In the genomic region with DNA sequence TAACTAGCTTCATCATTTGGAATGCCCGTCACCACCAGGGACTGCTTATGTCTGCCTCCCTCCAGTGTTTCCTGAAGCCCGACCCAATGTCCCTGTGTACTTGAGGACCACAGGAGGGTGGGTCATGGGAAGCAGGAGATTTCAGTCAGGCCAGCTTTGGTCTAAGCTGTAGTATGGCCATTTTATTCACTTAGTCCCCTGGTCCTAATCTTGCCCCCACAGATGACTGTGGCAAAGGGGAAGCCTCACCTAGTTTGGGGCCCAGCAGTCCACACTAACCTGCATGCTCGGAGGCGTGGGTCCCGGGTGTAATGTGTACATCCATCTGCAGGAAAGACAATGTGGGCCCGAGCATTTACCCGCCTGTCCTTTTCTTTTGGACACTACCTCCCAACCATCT, we compare ENCODE assay signal across 8 mouse cellular contexts. TPM values are rescaled to one million over a fixed set of nuclear protein-coding genes. Genes with fewer than 3 reads are reported as not detected.
A peak's percentile ranks its signal among the peaks of the same experiment; 100 is the strongest.
DNase-seq lines count a peak whose midpoint lies in the region; ATAC-seq and TF ChIP-seq lines count a peak whose summit lies in the region.

No protein-coding gene starts in this region.

- peak overlapping the region; percentile 79 for H3K4me3 ChIP-seq in heart, embryonic 12.5 days
- peak overlapping the region; percentile 75; the same call in 1 of the 2 replicates for H3K4me3 ChIP-seq in ES-Bruce4 (ENCODE audit: low read depth, low read length)
- H3K4me3 ChIP-seq in hindbrain, embryonic 11.5 days (ENCODE audit: low read depth, low read length) = 0 out of 2 replicates have a peak overlapping the region, but pooled peaks have one; percentile 12
- H3K4me3 ChIP-seq in midbrain, embryonic 11.5 days (ENCODE audit: low read depth, low read length) = no peak overlapping the region

- ATAC-seq in heart, embryonic 12.5 days (ENCODE audit: insufficient number of reproducible peaks, low FRiP score) = no peak
- no peak for ATAC-seq in hindbrain, embryonic 11.5 days (ENCODE audit: low FRiP score)
- ATAC-seq in midbrain, embryonic 11.5 days (ENCODE audit: low FRiP score) = no peak

- H3K27ac ChIP-seq in heart, embryonic 12.5 days (ENCODE audit: poor library complexity, severe bottlenecking) = peak overlapping the region; percentile 82
- no peak overlapping the region for H3K27ac ChIP-seq in ES-Bruce4 (ENCODE audit: insufficient read depth, low read length)
- no peak overlapping the region for H3K27ac ChIP-seq in hindbrain, embryonic 11.5 days (ENCODE audit: low read depth, low read length)
- H3K27ac ChIP-seq in midbrain, embryonic 11.5 days (ENCODE audit: low read depth, low read length) = no peak overlapping the region

- TF ChIP-seq EP300 in ES-Bruce4 (IDR thresholded peaks at IDR 0.05; ENCODE audit: insufficient read depth, low read depth, low read length) = no peak

- TF ChIP-seq POLR2A in ES-Bruce4 (IDR thresholded peaks at IDR 0.05; ENCODE audit: insufficient read depth, low read length) = no peak

- intact Hi-C loops in heart, postnatal 36 days (cut with DNase I) = no loop called here

- peaks cover 18% of the 10 kb centered on the region for H3K4me1 ChIP-seq in heart, embryonic 12.5 days (replicated peaks)
- no peaks in the 10 kb centered on the region for H3K4me1 ChIP-seq in ES-Bruce4 (ENCODE audit: control insufficient read depth, insufficient read depth, low read length)
- H3K4me1 ChIP-seq in hindbrain, embryonic 11.5 days (replicated peaks; ENCODE audit: control insufficient read depth, insufficient read depth, low read length) = no peaks in the 10 kb centered on the region; the same call in 1 of the 2 replicates
- peaks cover 10% of the 10 kb centered on the region for H3K4me1 ChIP-seq in midbrain, embryonic 11.5 days (ENCODE audit: control insufficient read depth, insufficient read depth, low read length)

- peaks cover 31% of the 10 kb centered on the region for H3K36me3 ChIP-seq in heart, embryonic 12.5 days
- peaks cover 6% of the 10 kb centered on the region; the same call in 1 of the 2 replicates for H3K36me3 ChIP-seq in ES-Bruce4 (ENCODE audit: control insufficient read depth, insufficient read depth, low read length, poor library complexity, severe bottlenecking)
- no peaks in the 10 kb centered on the region for H3K36me3 ChIP-seq in hindbrain, embryonic 11.5 days (ENCODE audit: control insufficient read depth, insufficient read depth, low read length)
- H3K36me3 ChIP-seq in midbrain, embryonic 11.5 days (ENCODE audit: control insufficient read depth, insufficient read depth, low read length) = no peaks in the 10 kb centered on the region; the same call in 1 of the 2 replicates

- no peak for TF ChIP-seq CTCF in ES-Bruce4 (IDR thresholded peaks at IDR 0.05; ENCODE audit: low read depth, low read length)

- peak overlapping the region; percentile 89 for H3K9ac ChIP-seq in heart, embryonic 12.5 days
- H3K9ac ChIP-seq in ES-Bruce4 (ENCODE audit: low read depth, poor library complexity, severe bottlenecking) = peak overlapping the region; percentile 61; the same call in 1 of the 2 replicates
- H3K9ac ChIP-seq in hindbrain, embryonic 11.5 days (ENCODE audit: low read depth, low read length) = no peak overlapping the region
- no peak overlapping the region for H3K9ac ChIP-seq in midbrain, embryonic 11.5 days (ENCODE audit: low read length)

- H3K27me3 ChIP-seq in heart, embryonic 12.5 days (replicated peaks) = no peaks in the 10 kb centered on the region
- H3K27me3 ChIP-seq in ES-Bruce4 (ENCODE audit: control insufficient read depth, insufficient read depth, low read length, poor library complexity, severe bottlenecking) = no peaks in the 10 kb centered on the region
- no peaks in the 10 kb centered on the region for H3K27me3 ChIP-seq in hindbrain, embryonic 11.5 days (ENCODE audit: control insufficient read depth, insufficient read depth, low read length)
- H3K27me3 ChIP-seq in midbrain, embryonic 11.5 days (ENCODE audit: control insufficient read depth, insufficient read depth, low read length) = no peaks in the 10 kb centered on the region

- WGBS in heart, embryonic 12.5 days = 76% methylated on average over 7 of the region's 7 CpGs
- WGBS in hindbrain, embryonic 11.5 days = 87% methylated on average over 7 of the region's 7 CpGs
- WGBS in midbrain, embryonic 11.5 days = 85% methylated on average over 7 of the region's 7 CpGs

- no peaks in the 10 kb centered on the region for H3K9me3 ChIP-seq in heart, embryonic 12.5 days (replicated peaks)
- no peaks in the 10 kb centered on the region for H3K9me3 ChIP-seq in ES-Bruce4 (replicated peaks; ENCODE audit: control insufficient read depth, insufficient read depth, low read length, poor library complexity, severe bottlenecking)
- H3K9me3 ChIP-seq in hindbrain, embryonic 11.5 days (ENCODE audit: control insufficient read depth, low read length) = no peaks in the 10 kb centered on the region
- H3K9me3 ChIP-seq in midbrain, embryonic 11.5 days (ENCODE audit: control insufficient read depth, low read length) = no peaks in the 10 kb centered on the region

- H3K4me2 ChIP-seq in heart, embryonic 12.5 days = peak overlapping the region; percentile 90
- H3K4me2 ChIP-seq in hindbrain, embryonic 11.5 days (replicated peaks; ENCODE audit: low read depth, low read length) = peak overlapping the region; percentile 77; the same call in 1 of the 2 replicates
- H3K4me2 ChIP-seq in midbrain, embryonic 11.5 days = peak overlapping the region; percentile 85

- DNase-seq in heart, postnatal 36 days = no peak
- DNase-seq in hindbrain, embryonic 11.5 days (ENCODE audit: low spot score) = no peak
- no peak for DNase-seq in midbrain, embryonic 11.5 days (ENCODE audit: low spot score, missing footprints)
- DNase-seq in frontal cortex, adult 2 months (ENCODE audit: extremely low spot score in 1 of 2, low spot score in 1 of 2) = no peak
- DNase-seq in urinary bladder, postnatal 36 days (ENCODE audit: low spot score in 2 of 2) = no peak
- no peak for DNase-seq in gastrocnemius, adult 18-20 months (ENCODE audit: low spot score)

RNA-seq across cellular contexts. Expression of a gene that starts 1.5 kb away (rescaled TPM):
- 187 and 195 TPM in 2 replicates for polyA plus RNA-seq in heart, embryonic 12.5 days (2016; fragmentation: Nextera tagmentation; extraction: Ambion mirVana)
- 10 to 100 TPM; 61.2 to 67.6 TPM for total RNA-seq in heart, postnatal 36 days (2021)
- 63.4 and 71.3 TPM in 2 replicates for polyA plus RNA-seq in ES-Bruce4 (2011; ENCODE audit: insufficient read depth, insufficient read length, low read depth, missing spikeins)
- 99.6 and 103 TPM in 2 replicates for polyA plus RNA-seq in hindbrain, embryonic 11.5 days (2014; fragmentation: Nextera tagmentation; extraction: Ambion mirVana)
- polyA plus RNA-seq in midbrain, embryonic 11.5 days (2014; fragmentation: Nextera tagmentation; extraction: Ambion mirVana) = 95.2 and 95.7 TPM in 2 replicates
- 50.2 and 70.7 TPM in 2 replicates for polyA plus RNA-seq in frontal cortex, adult 2 months (2012; rRNA removed)
- total RNA-seq in gastrocnemius, adult 18-20 months (2021) = 10 to 100 TPM; 40.2 to 43.4 TPM

RNA-seq across cellular contexts. Expression of a gene that starts 9.1 kb away (rescaled TPM):
- polyA plus RNA-seq in heart, embryonic 12.5 days (2016; fragmentation: Nextera tagmentation; extraction: Ambion mirVana) = 299 and 301 TPM in 2 replicates
- total RNA-seq in heart, postnatal 36 days (2021) = 100 to 1,000 TPM; 355 to 387 TPM
- 1.4 and 1.9 TPM in 2 replicates for polyA plus RNA-seq in ES-Bruce4 (2011; ENCODE audit: insufficient read depth, insufficient read length, low read depth, missing spikeins)
- polyA plus RNA-seq in hindbrain, embryonic 11.5 days (2014; fragmentation: Nextera tagmentation; extraction: Ambion mirVana) = 1.7 and 2.1 TPM in 2 replicates
- 2.2 and 3.1 TPM in 2 replicates for polyA plus RNA-seq in midbrain, embryonic 11.5 days (2014; fragmentation: Nextera tagmentation; extraction: Ambion mirVana)
- 4.0 and 4.1 TPM in 2 replicates for polyA plus RNA-seq in frontal cortex, adult 2 months (2012; rRNA removed)
- total RNA-seq in gastrocnemius, adult 18-20 months (2021) = 10 to 100 TPM in 1 of 2 experiments, 1 to 10 TPM in 1; 1.7 to 21.4 TPM

RNA-seq across cellular contexts. Expression of a gene that starts 16.0 kb away (rescaled TPM):
- 16.1 and 18.6 TPM in 2 replicates for polyA plus RNA-seq in heart, embryonic 12.5 days (2016; fragmentation: Nextera tagmentation; extraction: Ambion mirVana)
- 1 to 10 TPM; 3.1 TPM for total RNA-seq in heart, postnatal 36 days (2021)
- not detected in 2 replicates for polyA plus RNA-seq in ES-Bruce4 (2011; ENCODE audit: insufficient read depth, insufficient read length, low read depth, missing spikeins)
- polyA plus RNA-seq in hindbrain, embryonic 11.5 days (2014; fragmentation: Nextera tagmentation; extraction: Ambion mirVana) = not detected in 2 replicates
- not detected in 2 replicates for polyA plus RNA-seq in midbrain, embryonic 11.5 days (2014; fragmentation: Nextera tagmentation; extraction: Ambion mirVana)
- not detected in 2 replicates for polyA plus RNA-seq in frontal cortex, adult 2 months (2012; rRNA removed)
- under 1 TPM in 1 of 2 experiments, not detected in 1; 0.23 TPM for total RNA-seq in gastrocnemius, adult 18-20 months (2021)

RNA-seq across cellular contexts. Expression of a gene that starts 49.0 kb away (rescaled TPM):
- polyA plus RNA-seq in heart, embryonic 12.5 days (2016; fragmentation: Nextera tagmentation; extraction: Ambion mirVana) = 8.6 and 9.0 TPM in 2 replicates
- total RNA-seq in heart, postnatal 36 days (2021) = 10 to 100 TPM; 28.1 to 29.8 TPM
- polyA plus RNA-seq in ES-Bruce4 (2011; ENCODE audit: insufficient read depth, insufficient read length, low read depth, missing spikeins) = 12.1 and 13.0 TPM in 2 replicates
- polyA plus RNA-seq in hindbrain, embryonic 11.5 days (2014; fragmentation: Nextera tagmentation; extraction: Ambion mirVana) = 14.4 and 17.1 TPM in 2 replicates
- 17.2 and 17.3 TPM in 2 replicates for polyA plus RNA-seq in midbrain, embryonic 11.5 days (2014; fragmentation: Nextera tagmentation; extraction: Ambion mirVana)
- 4.6 and 5.5 TPM in 2 replicates for polyA plus RNA-seq in frontal cortex, adult 2 months (2012; rRNA removed)
- total RNA-seq in gastrocnemius, adult 18-20 months (2021) = 1 to 10 TPM; 2.9 to 3.3 TPM

Comparison
In these comparisons a context has a peak if more than half of its experiments do, and no peak if none do; other contexts are left out.
1. H3K9ac ChIP-seq: peak in heart, embryonic 12.5 days (single experiment) and ES-Bruce4 (single experiment); none in hindbrain, embryonic 11.5 days (single experiment) and midbrain, embryonic 11.5 days (single experiment).
2. RNA of a gene that starts 9.1 kb away (polyA plus RNA-seq): 299 to 301 TPM in heart, embryonic 12.5 days; 4.0 to 4.1 TPM in frontal cortex, adult 2 months, 2.2 to 3.1 TPM in midbrain, embryonic 11.5 days, 1.4 to 1.9 TPM in ES-Bruce4 and 1.7 to 2.1 TPM in hindbrain, embryonic 11.5 days; every median in the first group is over 10 times any median in the second.
3. Peak in every context shown above with its lines, with median percentiles within 50 percentile points of each other: H3K4me2 ChIP-seq.